Mouse (Mus musculus): Measurements from ENCODE around the gene Olfr1287. TPM values are rescaled to one million over a fixed set of nuclear protein-coding genes. Genes with fewer than 3 reads are reported as not detected.

Gene Olfr1287
- polyA plus RNA-seq (2014; fragmentation: Illumina TruSeq; extraction: RNeasy Lipid Tissue Mini Kit (QIAGEN cat#74804); ENCODE audit: low read depth, low replicate concordance): not detected

DNA sequence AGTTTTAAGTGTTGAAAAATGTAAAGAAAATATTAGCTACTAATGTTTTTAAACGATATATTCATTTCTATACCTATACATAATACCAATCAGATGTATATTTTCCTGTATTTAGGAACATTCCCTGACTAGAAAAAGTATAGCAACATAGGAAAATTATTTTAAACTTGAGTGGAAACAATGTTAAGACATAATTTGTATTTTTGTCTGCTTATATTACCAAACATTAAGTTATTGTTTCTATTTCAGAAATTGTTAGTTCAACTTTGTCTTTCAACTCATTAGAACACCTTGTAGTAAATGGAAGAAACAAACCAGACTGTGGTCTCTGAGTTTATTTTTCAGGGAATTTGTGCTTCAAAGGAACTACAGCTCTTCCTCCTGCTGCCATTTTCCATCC, at the start of gene Olfr1287:
Olfr1287 (plus strand) TSS at position 301 of the 400 bp plus-strand sequence.

DNA sequence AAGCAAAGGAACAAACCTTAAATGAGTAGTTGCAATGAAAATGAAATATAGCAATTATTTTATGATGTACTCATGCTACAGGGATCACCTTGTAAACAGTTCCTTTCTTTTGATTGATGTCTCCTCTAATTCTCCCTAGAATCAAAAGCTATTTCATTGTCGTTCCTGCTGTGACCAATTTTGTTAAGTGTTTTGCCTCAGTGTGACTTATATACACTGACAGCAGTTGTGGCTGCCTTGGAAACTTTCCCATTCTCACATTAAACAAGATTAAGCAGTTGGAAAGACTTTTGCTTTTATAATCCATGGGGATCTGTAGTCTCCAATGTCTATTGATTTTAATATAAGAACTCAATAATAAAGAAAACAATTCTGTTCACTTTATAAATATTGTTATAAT, 26.0 kb upstream of the Olfr1287 start, which contains the start of gene Olfr1286:
Olfr1286 (minus strand) TSS at position 185 of the 400 bp plus-strand sequence.

DNA sequence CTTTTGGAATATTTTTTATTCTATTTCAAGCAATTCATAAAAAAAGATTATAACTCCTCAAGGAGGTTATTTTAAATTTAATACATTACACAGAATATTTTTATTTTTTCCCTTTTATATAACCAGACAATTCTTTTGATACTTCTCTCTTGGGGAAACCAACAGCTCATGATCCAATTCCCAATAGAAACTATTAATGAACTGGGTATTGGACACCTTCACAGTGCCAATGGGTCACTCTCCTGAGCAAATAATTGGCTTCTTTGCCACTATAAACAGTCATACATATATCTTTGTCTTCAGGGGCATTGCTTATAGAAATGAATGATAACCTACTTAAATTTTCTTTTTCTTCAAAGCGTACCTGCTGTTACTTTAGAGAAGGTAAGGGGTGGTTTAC, 24.9 kb downstream of the Olfr1287 start, which contains the start of gene Olfr1288:
Olfr1288 (plus strand) TSS at position 301 of the 400 bp plus-strand sequence.

DNA sequence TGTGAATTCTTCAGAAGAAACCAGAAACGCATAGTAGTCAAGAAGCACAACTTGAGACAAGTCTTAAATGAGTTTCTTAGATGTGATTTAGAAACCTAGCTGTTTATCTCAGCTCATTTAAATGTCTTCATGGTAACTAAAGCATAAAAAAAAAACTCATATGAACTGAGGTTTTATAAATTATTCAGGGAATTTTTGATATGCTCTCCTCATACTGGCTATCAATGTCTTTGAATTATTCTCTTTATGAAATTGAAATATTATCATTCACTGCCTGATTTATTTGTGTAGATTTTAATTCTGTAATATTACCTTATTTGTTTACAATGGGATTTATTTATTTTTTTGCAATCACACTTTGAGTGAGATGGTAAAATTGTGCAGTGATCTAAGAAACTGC, 31.6 kb downstream of the Olfr1287 start, which contains the start of gene Olfr1289:
Olfr1289 (plus strand) TSS at position 301 of the 400 bp plus-strand sequence.

DNA sequence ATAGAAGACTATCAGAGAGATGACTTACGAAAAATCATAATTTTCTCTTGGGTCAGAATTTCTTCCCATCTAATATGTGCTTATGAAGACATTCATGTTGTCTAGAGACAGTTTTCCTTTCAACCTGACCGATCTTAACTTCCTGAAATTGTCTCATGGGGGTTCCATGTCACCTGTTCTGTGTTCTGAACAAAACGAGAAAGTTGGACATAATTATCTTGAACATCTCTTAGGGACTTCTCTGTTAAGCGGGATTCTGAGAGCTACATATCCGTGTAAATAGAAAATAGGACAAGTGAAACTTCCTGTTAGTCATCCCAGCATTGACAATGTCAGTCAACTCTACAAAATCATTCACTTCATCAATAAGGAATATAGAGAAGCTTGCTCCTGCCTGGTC, 44.8 kb downstream of the Olfr1287 start, which contains the start of gene Olfr1290:
Olfr1290 (minus strand) TSS at position 101 of the 400 bp plus-strand sequence.

DNA sequence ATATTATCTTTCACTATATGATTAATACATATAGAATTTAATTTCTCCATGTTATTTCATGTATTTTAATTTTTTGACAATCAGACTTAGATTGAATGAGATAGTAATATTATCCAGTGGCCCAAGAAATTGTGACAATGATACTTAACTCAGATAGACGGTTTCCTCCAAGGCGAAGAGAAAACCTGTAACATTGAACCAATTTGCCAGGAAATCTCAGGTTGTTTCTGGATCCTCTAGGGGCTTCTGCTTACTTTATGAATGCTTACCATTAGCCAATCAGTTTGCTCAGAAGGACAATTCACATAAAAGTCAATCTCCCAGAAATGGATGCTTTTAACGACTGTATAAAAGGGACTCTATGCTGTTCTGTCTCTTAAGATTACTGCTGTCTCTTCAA, 47.9 kb downstream of the Olfr1287 start, which contains the start of gene Olfr1291-ps1:
Olfr1291-ps1 (plus strand) TSS at position 301 of the 400 bp plus-strand sequence.

Other genes starting within 250 kb of the Olfr1287 start
- gene 4930430A15Rik, start 219.5 kb upstream of the Olfr1287 start, polyA plus RNA-seq (2014; fragmentation: Illumina TruSeq; extraction: RNeasy Lipid Tissue Mini Kit (QIAGEN cat#74804); ENCODE audit: low read depth, low replicate concordance): not detected
- not detected for gene Olfr1275, start 213.9 kb upstream of the Olfr1287 start, polyA plus RNA-seq (2014; fragmentation: Illumina TruSeq; extraction: RNeasy Lipid Tissue Mini Kit (QIAGEN cat#74804); ENCODE audit: low read depth, low replicate concordance)
- gene Olfr1276, start 194.6 kb upstream of the Olfr1287 start, polyA plus RNA-seq (2014; fragmentation: Illumina TruSeq; extraction: RNeasy Lipid Tissue Mini Kit (QIAGEN cat#74804); ENCODE audit: low read depth, low replicate concordance): not detected
- not detected for gene Olfr1277, start 175.0 kb upstream of the Olfr1287 start, polyA plus RNA-seq (2014; fragmentation: Illumina TruSeq; extraction: RNeasy Lipid Tissue Mini Kit (QIAGEN cat#74804); ENCODE audit: low read depth, low replicate concordance)
- not detected for gene Olfr1278, start 159.0 kb upstream of the Olfr1287 start, polyA plus RNA-seq (2014; fragmentation: Illumina TruSeq; extraction: RNeasy Lipid Tissue Mini Kit (QIAGEN cat#74804); ENCODE audit: low read depth, low replicate concordance)
- not detected for gene Olfr1279, start 148.5 kb upstream of the Olfr1287 start, polyA plus RNA-seq (2014; fragmentation: Illumina TruSeq; extraction: RNeasy Lipid Tissue Mini Kit (QIAGEN cat#74804); ENCODE audit: low read depth, low replicate concordance)
- not detected for gene Olfr1280, start 135.1 kb upstream of the Olfr1287 start, polyA plus RNA-seq (2014; fragmentation: Illumina TruSeq; extraction: RNeasy Lipid Tissue Mini Kit (QIAGEN cat#74804); ENCODE audit: low read depth, low replicate concordance)
- gene Olfr1281, start 122.6 kb upstream of the Olfr1287 start, polyA plus RNA-seq (2014; fragmentation: Illumina TruSeq; extraction: RNeasy Lipid Tissue Mini Kit (QIAGEN cat#74804); ENCODE audit: low read depth, low replicate concordance): not detected
- gene Olfr1282, start 113.1 kb upstream of the Olfr1287 start, polyA plus RNA-seq (2014; fragmentation: Illumina TruSeq; extraction: RNeasy Lipid Tissue Mini Kit (QIAGEN cat#74804); ENCODE audit: low read depth, low replicate concordance): not detected
- not detected for gene Olfr1283, start 82.4 kb upstream of the Olfr1287 start, polyA plus RNA-seq (2014; fragmentation: Illumina TruSeq; extraction: RNeasy Lipid Tissue Mini Kit (QIAGEN cat#74804); ENCODE audit: low read depth, low replicate concordance)
- not detected for gene Olfr1284, start 73.6 kb upstream of the Olfr1287 start, polyA plus RNA-seq (2014; fragmentation: Illumina TruSeq; extraction: RNeasy Lipid Tissue Mini Kit (QIAGEN cat#74804); ENCODE audit: low read depth, low replicate concordance)
- not detected for gene Olfr1286, start 26.0 kb upstream of the Olfr1287 start, polyA plus RNA-seq (2014; fragmentation: Illumina TruSeq; extraction: RNeasy Lipid Tissue Mini Kit (QIAGEN cat#74804); ENCODE audit: low read depth, low replicate concordance)
- gene Olfr1288, start 25.0 kb downstream of the Olfr1287 start, polyA plus RNA-seq (2014; fragmentation: Illumina TruSeq; extraction: RNeasy Lipid Tissue Mini Kit (QIAGEN cat#74804); ENCODE audit: low read depth, low replicate concordance): not detected
- gene Olfr1289, start 31.7 kb downstream of the Olfr1287 start, polyA plus RNA-seq (2014; fragmentation: Illumina TruSeq; extraction: RNeasy Lipid Tissue Mini Kit (QIAGEN cat#74804); ENCODE audit: low read depth, low replicate concordance): not detected
- not detected for gene Olfr1290, start 44.7 kb downstream of the Olfr1287 start, polyA plus RNA-seq (2014; fragmentation: Illumina TruSeq; extraction: RNeasy Lipid Tissue Mini Kit (QIAGEN cat#74804); ENCODE audit: low read depth, low replicate concordance)
- gene Olfr1291-ps1, start 48.0 kb downstream of the Olfr1287 start, polyA plus RNA-seq (2014; fragmentation: Illumina TruSeq; extraction: RNeasy Lipid Tissue Mini Kit (QIAGEN cat#74804); ENCODE audit: low read depth, low replicate concordance): not detected
- not detected for gene Olfr1293-ps, start 76.1 kb downstream of the Olfr1287 start, polyA plus RNA-seq (2014; fragmentation: Illumina TruSeq; extraction: RNeasy Lipid Tissue Mini Kit (QIAGEN cat#74804); ENCODE audit: low read depth, low replicate concordance)
- gene Olfr1294, start 91.1 kb downstream of the Olfr1287 start, polyA plus RNA-seq (2014; fragmentation: Illumina TruSeq; extraction: RNeasy Lipid Tissue Mini Kit (QIAGEN cat#74804); ENCODE audit: low read depth, low replicate concordance): not detected
- gene Olfr1295, start 120.5 kb downstream of the Olfr1287 start, polyA plus RNA-seq (2014; fragmentation: Illumina TruSeq; extraction: RNeasy Lipid Tissue Mini Kit (QIAGEN cat#74804); ENCODE audit: low read depth, low replicate concordance): not detected
- not detected for gene Olfr1297, start 177.4 kb downstream of the Olfr1287 start, polyA plus RNA-seq (2014; fragmentation: Illumina TruSeq; extraction: RNeasy Lipid Tissue Mini Kit (QIAGEN cat#74804); ENCODE audit: low read depth, low replicate concordance)
- gene Olfr1298, start 200.1 kb downstream of the Olfr1287 start, polyA plus RNA-seq (2014; fragmentation: Illumina TruSeq; extraction: RNeasy Lipid Tissue Mini Kit (QIAGEN cat#74804); ENCODE audit: low read depth, low replicate concordance): not detected
- gene Olfr1299, start 212.3 kb downstream of the Olfr1287 start, polyA plus RNA-seq (2014; fragmentation: Illumina TruSeq; extraction: RNeasy Lipid Tissue Mini Kit (QIAGEN cat#74804); ENCODE audit: low read depth, low replicate concordance): not detected